Mouse (Mus musculus) forebrain, embryonic 13.5 days (tissue): ENCODE results near the gene Chd2. TPM values are rescaled to one million over a fixed set of nuclear protein-coding genes. Genes with fewer than 3 reads are reported as not detected.
"Not testable (repeated sequence)": the region's sequence is repeated elsewhere in the genome, so short reads cannot be mapped to it uniquely, and the experiment has no call there.

Source experiments
- ATAC-seq: fragments of 200-750 bp; cut with Nextera tagmentation; 2 replicates; pipeline ENCODE4 v1.8.0; 2017
- H3K27ac ChIP-seq: fragments of 300-500 bp; sonication (generic); 2 replicates; pipeline ENCODE4 v1.5.1; 2015; ENCODE audit warnings: inconsistent platforms, mild to moderate bottlenecking, moderate library complexity
- H3K27me3 ChIP-seq: fragments of 300-500 bp; sonication (generic); 2 replicates; pipeline ENCODE4 v1.6.1; 2015; ENCODE audit warnings: mild to moderate bottlenecking, inconsistent platforms
- H3K36me3 ChIP-seq: fragments of 300-500 bp; sonication (generic); 2 replicates; pipeline ENCODE4 v1.6.1; 2015; ENCODE audit warnings: mild to moderate bottlenecking, inconsistent platforms; ENCODE audit not compliant: poor library complexity, severe bottlenecking
- H3K4me1 ChIP-seq: fragments of 300-500 bp; sonication (generic); 2 replicates; pipeline ENCODE4 v1.6.1; 2015; ENCODE audit warnings: inconsistent platforms
- H3K4me2 ChIP-seq: fragments of 300-500 bp; sonication (generic); 2 replicates; pipeline ENCODE4 v1.6.1; 2015; ENCODE audit warnings: inconsistent platforms, mild to moderate bottlenecking, moderate library complexity
- H3K4me3 ChIP-seq: fragments of 300-500 bp; sonication (generic); 2 replicates; pipeline ENCODE4 v1.5.1; 2015; ENCODE audit warnings: mild to moderate bottlenecking, inconsistent platforms
- H3K9ac ChIP-seq: fragments of 300-500 bp; sonication (generic); 2 replicates; pipeline ENCODE4 v1.6.1; 2015; ENCODE audit warnings: mild to moderate bottlenecking, inconsistent platforms
- H3K9me3 ChIP-seq: fragments of 300-500 bp; sonication (generic); replicated peaks from 2 replicates; pipeline ENCODE4 v1.6.1; 2016; ENCODE audit warnings: inconsistent platforms
- WGBS: fragments of 180-500 bp; shearing (Covaris S2); methylation state at CpG from one replicate; pipeline ENCODE4 v1.1.7; 2015; 5-methylcytosine and 5-hydroxymethylcytosine counted together
- polyA plus RNA-seq: library from polyadenylated mRNA; unstranded; fragments of >200 nt; fragmentation: Nextera tagmentation; extraction: Ambion mirVana; gene quantifications from 2 replicates; pipeline ENCODE4 v1.2.1, GENCODE M21; 2015

The Chd2 gene
- polyA plus RNA-seq, 1 experiment from 2014 or later, result 62.8 TPM

DNA sequence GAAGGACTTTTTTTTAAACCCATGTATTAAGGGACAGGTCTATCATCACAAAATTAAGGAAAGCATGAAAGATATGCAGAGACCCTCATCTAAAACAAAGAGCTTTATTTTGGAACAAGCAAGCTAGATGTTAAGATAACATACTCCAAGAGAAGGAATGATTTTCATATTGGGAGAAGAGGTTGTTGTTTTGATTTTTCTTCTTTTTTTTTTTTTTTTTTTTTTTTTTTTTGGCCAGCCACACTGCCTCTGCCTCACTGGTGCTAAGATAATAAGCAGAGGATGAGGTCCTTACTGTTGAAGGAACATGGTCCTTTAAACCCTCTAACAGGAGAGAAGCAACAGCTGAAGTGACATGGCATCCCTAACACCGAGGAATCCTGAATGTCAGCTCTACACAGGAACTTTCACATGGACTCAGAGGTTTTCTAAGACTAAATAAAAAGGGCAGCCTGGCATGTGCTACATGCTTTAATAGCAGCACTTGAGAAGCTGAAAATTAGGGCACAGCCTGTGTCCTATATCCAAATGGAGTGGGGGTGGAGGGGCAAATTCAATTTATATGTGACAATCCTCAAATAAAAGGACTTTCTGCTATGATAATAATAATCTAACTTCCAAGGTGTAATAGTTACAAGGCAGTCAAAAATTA, 17.9 kb downstream of the Chd2 start:
- 73% methylated on average over 1 of the region's 1 CpGs for WGBS
- Histone ChIP-seq H3K4me3 (no peak overlapping the region), H3K9ac (no peak overlapping the region), H3K9me3 (no peaks in the 10 kb centered on the region), H3K36me3 (peaks cover 19% of the 10 kb centered on the region), H3K4me1 (peaks cover 20% of the 10 kb centered on the region), H3K27me3 (no peaks in the 10 kb centered on the region), H3K4me2 (no peak overlapping the region), H3K27ac (peak overlapping the region; percentile 15)
- ATAC-seq, result no peak

- H3K4me3 ChIP-seq, result no peak overlapping the region
- no peak overlapping the region for H3K4me2 ChIP-seq
- H3K27ac ChIP-seq, result 0 out of 2 replicates have a peak overlapping the region, but pooled peaks have one; percentile 25
- H3K9ac ChIP-seq, result no peak overlapping the region
- H3K36me3 ChIP-seq, result peaks cover 19% of the 10 kb centered on the region
- WGBS, result 90% methylated on average over 6 of the region's 6 CpGs
- ATAC-seq, result no peak
- no peaks in the 10 kb centered on the region for H3K27me3 ChIP-seq
- no peaks in the 10 kb centered on the region for H3K9me3 ChIP-seq
- H3K4me1 ChIP-seq, result peaks cover 20% of the 10 kb centered on the region
These were observed 18.4 kb downstream of the Chd2 start for GRCm38 (mm10) chr7:73523183-73523582.

GRCm38 (mm10) chr7:73521277-73522193, 20.1 kb downstream of the Chd2 start:
- no peak overlapping the region for H3K4me3 ChIP-seq
- 86% methylated on average over 11 of the region's 11 CpGs for WGBS
- ATAC-seq, result no peak
- no peak overlapping the region for H3K9ac ChIP-seq
- peaks cover 25% of the 10 kb centered on the region for H3K4me1 ChIP-seq
- H3K27ac ChIP-seq, result peak overlapping the region; percentile 41
- H3K9me3 ChIP-seq, result no peaks in the 10 kb centered on the region
- H3K27me3 ChIP-seq, result no peaks in the 10 kb centered on the region
- peaks cover 28% of the 10 kb centered on the region for H3K36me3 ChIP-seq
- H3K4me2 ChIP-seq, result no peak overlapping the region

DNA sequence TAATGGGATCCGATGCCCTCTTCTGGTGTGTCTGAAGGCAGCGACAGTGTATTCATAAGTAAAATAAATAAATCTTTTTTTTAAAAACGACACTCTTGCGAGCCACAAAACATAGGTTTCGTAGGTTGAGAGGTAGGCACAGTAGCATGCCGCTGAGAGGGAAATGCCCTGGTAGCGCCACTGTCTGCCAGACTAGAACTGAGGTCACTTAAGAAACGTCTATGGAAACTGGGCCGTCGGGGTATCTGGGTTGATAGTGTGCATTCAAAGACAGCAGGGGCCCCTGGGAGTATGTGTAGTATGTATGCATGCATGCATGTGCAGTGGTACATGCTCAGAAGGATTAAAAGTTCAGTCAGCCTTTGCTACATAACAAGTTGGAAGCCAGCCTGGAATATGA, 21.4 kb downstream of the Chd2 start:
- Histone ChIP-seq H3K9ac (no peak overlapping the region), H3K27me3 (no peaks in the 10 kb centered on the region), H3K4me3 (no peak overlapping the region), H3K4me1 (peaks cover 25% of the 10 kb centered on the region), H3K9me3 (no peaks in the 10 kb centered on the region), H3K36me3 (peaks cover 39% of the 10 kb centered on the region), H3K4me2 (no peak overlapping the region), H3K27ac (peak overlapping the region; percentile 41; the same call in 1 of the 2 replicates)
- ATAC-seq, result no peak
- WGBS, result 91% methylated on average over 10 of the region's 10 CpGs

- Histone ChIP-seq H3K27ac (0 out of 2 replicates have a peak overlapping the region, but pooled peaks have one; percentile 6), H3K4me2 (no peak overlapping the region), H3K9ac (no peak overlapping the region), H3K4me1 (peaks cover 17% of the 10 kb centered on the region), H3K27me3 (no peaks in the 10 kb centered on the region), H3K36me3 (peaks cover 49% of the 10 kb centered on the region), H3K4me3 (no peak overlapping the region), H3K9me3 (no peaks in the 10 kb centered on the region)
- WGBS, result 90% methylated on average over 16 of the region's 16 CpGs
- no peak for ATAC-seq
These were observed 22.4 kb downstream of the Chd2 start for GRCm38 (mm10) chr7:73519060-73519796.

GRCm38 (mm10) chr7:73518373-73518980, 23.2 kb downstream of the Chd2 start:
- not testable (repeated sequence) for H3K27me3 ChIP-seq, H3K9ac ChIP-seq, H3K9me3 ChIP-seq, ATAC-seq, H3K27ac ChIP-seq, H3K4me2 ChIP-seq, H3K4me3 ChIP-seq
- H3K36me3 ChIP-seq, result peaks cover 55% of the 10 kb centered on the region
- WGBS, result 95% methylated on average over 6 of the region's 6 CpGs
- H3K4me1 ChIP-seq, result peaks cover 14% of the 10 kb centered on the region

- Histone ChIP-seq H3K4me1 (peaks cover 14% of the 10 kb centered on the region), H3K27ac (no peak overlapping the region), H3K9ac (no peak overlapping the region), H3K4me3 (no peak overlapping the region), H3K36me3 (peaks cover 63% of the 10 kb centered on the region), H3K4me2 (no peak overlapping the region), H3K9me3 (no peaks in the 10 kb centered on the region), H3K27me3 (no peaks in the 10 kb centered on the region)
- no peak for ATAC-seq
- 66% methylated on average over 1 of the region's 1 CpGs for WGBS
These were observed 24.1 kb downstream of the Chd2 start for GRCm38 (mm10) chr7:73517432-73518054.

GRCm38 (mm10) chr7:73516820-73517219, 24.8 kb downstream of the Chd2 start:
- WGBS, result 70% methylated on average over 5 of the region's 5 CpGs
- H3K27me3 ChIP-seq, result no peaks in the 10 kb centered on the region
- H3K4me2 ChIP-seq, result no peak overlapping the region
- ATAC-seq, result no peak
- no peaks in the 10 kb centered on the region for H3K9me3 ChIP-seq
- H3K4me3 ChIP-seq, result no peak overlapping the region
- no peak overlapping the region for H3K9ac ChIP-seq
- peak overlapping the region; percentile 44; the same call in 1 of the 2 replicates for H3K27ac ChIP-seq
- H3K36me3 ChIP-seq, result peaks cover 67% of the 10 kb centered on the region
- H3K4me1 ChIP-seq, result peaks cover 14% of the 10 kb centered on the region

DNA sequence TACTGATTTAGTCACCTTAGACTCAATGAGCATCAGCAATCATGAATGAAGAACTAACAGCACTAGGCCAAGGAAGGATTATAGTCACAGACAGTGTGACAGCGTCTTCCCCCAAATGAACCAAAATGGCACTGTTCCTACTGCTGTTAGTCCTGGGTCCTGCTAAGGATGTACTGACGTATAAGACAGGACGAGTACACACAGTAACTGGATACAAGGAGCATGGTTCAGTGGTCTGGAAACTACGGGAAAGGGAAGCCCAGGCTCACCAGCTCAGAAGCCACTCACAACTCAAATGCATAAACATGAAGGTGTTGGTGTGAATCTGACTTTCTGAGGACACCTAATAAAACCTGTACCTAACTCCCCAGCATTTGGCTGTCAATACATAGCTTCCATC, 27.1 kb downstream of the Chd2 start:
- no peak overlapping the region for H3K4me2 ChIP-seq
- H3K27ac ChIP-seq, result no peak overlapping the region
- H3K9me3 ChIP-seq, result no peaks in the 10 kb centered on the region
- H3K36me3 ChIP-seq, result peaks cover 87% of the 10 kb centered on the region
- WGBS, result 88% methylated on average over 4 of the region's 4 CpGs
- H3K27me3 ChIP-seq, result no peaks in the 10 kb centered on the region
- no peak overlapping the region for H3K4me3 ChIP-seq
- H3K4me1 ChIP-seq, result peaks cover 4% of the 10 kb centered on the region; the same call in 1 of the 2 replicates
- no peak for ATAC-seq
- no peak overlapping the region for H3K9ac ChIP-seq

GRCm38 (mm10) chr7:73512422-73512821, 29.2 kb downstream of the Chd2 start:
- H3K4me1 ChIP-seq, result peaks cover 9% of the 10 kb centered on the region
- no peak overlapping the region for H3K4me2 ChIP-seq
- ATAC-seq, result no peak
- 82% methylated on average over 2 of the region's 2 CpGs for WGBS
- no peak overlapping the region for H3K9ac ChIP-seq
- peaks cover 89% of the 10 kb centered on the region for H3K36me3 ChIP-seq
- no peaks in the 10 kb centered on the region for H3K9me3 ChIP-seq
- no peaks in the 10 kb centered on the region for H3K27me3 ChIP-seq
- H3K4me3 ChIP-seq, result no peak overlapping the region
- H3K27ac ChIP-seq, result no peak overlapping the region

DNA sequence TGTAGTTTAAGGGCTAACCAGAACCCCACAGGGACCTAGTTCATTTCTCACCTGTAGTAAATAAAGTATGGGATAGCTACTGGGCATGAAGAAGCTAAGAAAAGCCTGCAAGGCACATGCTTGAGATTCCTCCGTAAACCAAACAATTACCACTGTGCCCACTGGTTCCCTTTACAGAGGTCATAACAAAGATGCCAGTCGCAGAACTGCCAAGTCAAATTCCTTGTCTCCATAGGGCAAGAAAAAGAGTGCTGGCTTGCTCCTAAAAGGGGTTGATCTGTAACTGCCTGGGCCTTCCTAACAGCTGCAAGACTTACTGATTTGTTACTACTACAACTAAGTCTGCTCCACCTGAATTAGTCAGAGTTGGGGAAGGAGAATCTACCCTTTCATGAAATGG, 32.9 kb downstream of the Chd2 start:
- no peak for ATAC-seq
- Histone ChIP-seq H3K9ac (no peak overlapping the region), H3K9me3 (no peaks in the 10 kb centered on the region), H3K36me3 (peaks cover 85% of the 10 kb centered on the region), H3K27ac (no peak overlapping the region; the same call in 1 of the 2 replicates), H3K4me3 (no peak overlapping the region), H3K4me2 (no peak overlapping the region), H3K27me3 (no peaks in the 10 kb centered on the region), H3K4me1 (peaks cover 9% of the 10 kb centered on the region)
- 91% methylated on average over 2 of the region's 2 CpGs for WGBS
